Mouse (Mus musculus) layer of hippocampus, adult 11-12 months (tissue): ENCODE data around the gene Ubox5.

Experiments used
- DNase-seq: peaks from one replicate; pipeline ENCODE4 v3.0.0; 2022; ENCODE audit warnings: low spot score

Gene Ubox5

GRCm38 (mm10) chr2:130634006-130634738, 4.3 kb upstream of the Ubox5 start:
- no peak for DNase-seq

DNA sequence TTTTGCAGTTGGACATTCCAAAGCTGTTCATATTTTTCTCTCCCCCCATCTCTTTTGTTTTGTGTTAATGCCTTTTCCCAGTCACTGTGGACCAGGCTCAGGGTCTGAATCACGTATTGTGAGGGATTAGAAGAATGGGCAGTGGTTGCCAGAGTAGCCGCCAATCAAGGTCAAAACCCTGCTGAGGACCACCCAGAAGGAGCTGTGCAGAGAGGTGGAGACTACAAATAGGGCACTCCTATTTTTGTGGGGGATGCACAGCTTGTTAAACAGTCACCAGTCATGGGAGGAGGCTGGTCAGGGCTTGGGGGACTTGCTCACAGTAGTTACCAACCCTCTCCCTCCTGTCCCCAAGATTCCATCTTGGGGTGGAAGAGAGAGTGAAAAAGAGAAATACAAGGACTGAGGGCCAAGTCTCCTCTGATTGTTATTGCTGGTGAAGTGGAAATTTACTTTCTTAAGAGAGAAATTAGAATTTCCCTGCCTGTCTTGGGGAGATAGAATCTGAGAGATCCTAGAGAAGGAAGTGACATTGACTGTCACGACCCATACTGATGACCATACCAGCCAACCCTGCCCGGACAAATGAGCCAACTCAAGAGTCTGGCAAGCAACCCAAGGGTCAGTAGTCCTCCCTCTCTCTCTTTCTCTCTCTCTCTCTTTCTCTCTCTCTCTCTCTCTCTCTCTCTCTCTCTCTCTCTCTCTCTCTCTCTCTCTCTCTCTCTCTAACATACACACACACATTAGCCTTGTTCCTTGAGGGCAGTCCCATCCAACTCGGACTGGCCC, 3.2 kb upstream of the Ubox5 start:
- DNase-seq: no peak

DNA sequence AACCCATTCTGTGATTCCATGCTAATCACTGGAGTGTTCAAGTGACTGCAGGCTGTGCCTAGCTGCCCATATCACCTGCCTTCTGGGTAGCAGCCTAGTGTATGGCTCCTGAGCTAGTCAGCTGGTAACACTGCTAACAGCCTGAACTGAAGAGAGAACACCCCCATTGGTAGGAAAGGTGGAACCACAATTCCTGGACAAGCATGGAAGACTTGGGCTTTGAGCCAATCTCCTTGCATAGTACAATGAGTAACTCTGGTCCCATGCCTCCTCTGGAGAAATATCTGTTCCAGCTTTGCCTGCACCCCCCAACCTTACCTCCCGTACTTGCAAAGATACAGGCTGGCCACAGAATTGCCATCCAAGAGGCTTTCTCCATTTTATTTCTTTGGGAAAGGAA, 2.6 kb upstream of the Ubox5 start:
- DNase-seq: no peak

DNA sequence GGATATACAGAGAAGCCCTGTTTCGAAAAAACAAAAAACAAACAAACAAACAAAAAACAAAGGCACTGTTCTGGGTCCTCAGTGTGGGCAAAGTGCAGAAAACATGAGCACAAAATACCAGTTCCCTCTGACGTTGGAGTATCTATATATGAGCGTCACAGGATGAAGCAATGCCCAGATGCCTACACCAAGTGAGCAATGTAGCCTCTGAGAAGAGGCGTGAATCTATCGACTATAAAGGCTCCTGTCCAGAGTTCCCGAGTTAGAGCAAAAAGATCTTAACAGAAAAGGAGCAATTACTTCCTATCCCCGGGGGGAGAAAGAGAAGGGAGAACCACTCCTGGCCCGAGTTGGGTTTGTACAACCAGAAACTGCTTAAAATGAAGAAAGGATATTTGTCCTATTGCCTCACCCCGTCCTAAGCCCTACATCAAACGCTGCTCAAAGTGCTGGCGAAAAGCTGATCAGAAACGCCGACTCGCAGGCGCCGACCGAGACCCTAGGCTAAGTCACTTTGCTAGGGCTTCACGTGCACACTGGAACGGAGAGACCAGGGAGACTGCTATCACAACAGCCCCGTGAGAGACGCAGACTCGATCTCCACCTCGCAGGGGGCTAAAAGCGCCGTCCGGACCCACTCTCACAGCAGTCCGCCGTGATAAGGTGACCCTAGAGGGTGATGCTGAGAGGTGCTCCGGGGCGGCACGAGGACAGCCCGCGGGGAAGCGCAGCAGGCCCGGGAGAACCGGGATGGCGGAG, 579 bp downstream of the Ubox5 start:
- DNase-seq: no peak

DNA sequence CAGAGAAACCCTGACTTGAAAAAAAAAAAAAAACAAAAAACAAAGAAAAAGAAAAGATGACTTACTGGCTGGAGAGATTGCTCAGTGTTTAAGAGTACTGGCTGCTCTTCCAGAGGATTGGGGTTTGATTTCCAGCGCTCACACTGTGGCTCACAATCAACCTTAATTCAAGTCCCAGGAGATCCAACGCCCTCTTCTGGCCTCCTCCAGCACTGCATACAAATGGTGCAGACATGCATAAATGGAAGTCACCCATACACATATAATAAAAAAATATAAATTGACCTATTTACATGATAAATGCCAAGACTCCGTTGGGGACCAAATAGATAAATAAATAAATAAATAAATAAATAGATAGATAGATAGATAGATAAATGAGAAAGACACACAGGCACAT, 1.4 kb downstream of the Ubox5 start:
- DNase-seq: no peak

GRCm38 (mm10) chr2:130618972-130619371, 10.9 kb downstream of the Ubox5 start:
- no peak for DNase-seq

GRCm38 (mm10) chr2:130613091-130613490, 16.7 kb downstream of the Ubox5 start:
- DNase-seq: no peak

DNA sequence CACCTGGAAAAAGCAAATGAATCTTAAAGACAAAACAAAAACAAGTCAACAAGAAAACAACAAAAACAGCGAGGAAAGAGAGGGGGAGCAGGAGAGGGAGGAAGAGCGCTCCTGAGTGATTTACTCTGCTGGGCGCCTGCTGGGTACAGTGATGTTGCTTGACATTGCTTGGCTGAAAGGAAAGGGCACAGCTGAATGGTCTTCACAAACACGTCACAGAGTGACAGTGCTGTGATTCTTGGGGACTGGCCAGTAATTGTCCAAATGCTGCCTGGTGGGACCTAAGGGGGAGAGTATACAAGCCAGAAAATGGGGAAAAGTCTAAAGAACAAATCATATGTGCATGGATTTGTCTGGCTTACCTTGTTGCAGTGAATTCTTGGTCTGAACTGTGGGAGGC, 27.6 kb downstream of the Ubox5 start:
- no peak for DNase-seq

GRCm38 (mm10) chr2:130598399-130598798, 31.4 kb downstream of the Ubox5 start:
- no peak for DNase-seq

DNA sequence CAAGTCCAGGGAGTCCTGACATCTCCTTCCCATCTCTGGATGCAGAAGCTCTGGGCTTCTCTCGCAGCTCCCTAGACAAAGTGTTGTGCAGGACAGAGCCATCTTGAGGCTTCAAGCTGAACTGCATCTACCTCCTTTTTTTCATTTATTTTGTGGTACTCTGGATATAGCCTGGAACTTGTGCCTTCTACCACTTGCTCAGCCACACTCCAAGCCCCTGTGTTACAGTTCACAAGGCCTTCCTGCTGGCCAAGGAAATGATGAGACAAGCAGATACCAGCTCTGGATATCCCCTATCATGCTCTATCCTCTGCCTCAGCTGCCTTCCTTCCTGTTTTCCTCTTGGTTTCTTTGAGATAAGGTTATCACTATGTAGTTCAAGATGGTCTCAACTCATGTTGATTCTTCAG, 32.2 kb downstream of the Ubox5 start:
- peak; percentile 59 for DNase-seq

DNA sequence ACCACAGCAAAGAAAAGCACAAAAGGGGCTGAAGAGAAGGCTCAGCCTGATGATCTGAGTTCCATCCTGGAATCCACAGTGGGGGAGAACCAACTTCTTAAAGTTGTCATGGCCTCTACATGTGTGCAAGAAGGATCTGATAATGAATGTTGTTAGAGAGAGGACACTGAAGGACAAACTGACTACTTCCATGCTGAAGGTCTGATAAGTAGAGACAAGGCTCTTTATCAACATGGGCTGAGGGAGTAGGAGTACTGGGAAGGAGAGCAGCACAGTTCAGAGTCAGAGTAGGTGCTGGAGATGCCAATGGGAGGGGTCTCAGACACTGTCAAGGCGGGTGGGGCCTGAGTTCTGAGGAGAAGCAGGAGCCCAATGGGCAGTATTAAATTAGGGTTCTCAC, 34.2 kb downstream of the Ubox5 start:
- no peak for DNase-seq

- DNase-seq: no peak
Observed at GRCm38 (mm10) chr2:130591016-130591415, 38.8 kb downstream of the Ubox5 start.

GRCm38 (mm10) chr2:130589761-130590160, 40.1 kb downstream of the Ubox5 start:
- no peak for DNase-seq

GRCm38 (mm10) chr2:130589157-130589556, 40.7 kb downstream of the Ubox5 start:
- no peak for DNase-seq

GRCm38 (mm10) chr2:130588373-130588772, 41.5 kb downstream of the Ubox5 start:
- DNase-seq: no peak

DNA sequence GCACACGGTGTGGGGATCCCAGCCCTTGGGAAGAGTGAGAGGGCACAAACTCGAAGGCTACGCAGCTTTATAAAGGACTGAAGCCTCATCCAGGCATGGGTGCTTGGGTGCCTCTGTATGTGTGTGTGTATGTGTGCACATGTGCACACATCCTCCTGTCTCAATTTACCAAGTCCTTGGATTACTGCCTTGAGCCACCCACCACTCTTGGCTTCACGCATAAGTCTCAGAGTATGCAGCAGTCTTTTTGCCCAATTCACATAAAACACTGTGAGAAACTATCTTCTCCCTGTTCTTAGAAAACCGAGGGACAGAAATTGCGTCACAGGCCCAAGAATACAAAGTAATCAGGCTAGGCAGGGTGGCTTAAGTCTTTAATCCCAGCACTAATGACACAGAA, 43.8 kb downstream of the Ubox5 start:
- no peak for DNase-seq

GRCm38 (mm10) chr2:130583902-130584560, 45.8 kb downstream of the Ubox5 start:
- DNase-seq: no peak

DNA sequence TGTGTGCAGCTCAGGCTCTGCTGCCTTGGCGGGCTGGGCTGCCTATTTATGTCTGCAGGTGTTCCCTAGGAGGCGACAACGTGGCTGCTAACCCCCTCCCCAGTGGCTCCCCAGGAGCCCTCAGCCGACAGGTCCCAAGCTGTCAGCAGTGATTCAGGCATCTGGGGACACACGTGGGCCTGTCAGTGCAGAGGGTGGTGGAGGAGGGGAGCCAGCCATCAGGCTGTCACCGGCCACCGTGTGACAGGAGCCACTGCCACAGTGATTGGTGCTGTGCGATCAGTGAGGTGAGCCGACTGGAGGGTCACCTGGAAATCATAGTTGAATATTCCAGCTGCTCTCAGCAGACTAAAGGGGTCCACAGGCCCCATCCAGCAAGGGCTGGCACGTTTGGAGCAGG, 47.3 kb downstream of the Ubox5 start, which contains the start of gene Avp:
TSS of gene Avp (minus strand) at position 3 of the 400 bp plus-strand sequence.
- DNase-seq: no peak

DNA sequence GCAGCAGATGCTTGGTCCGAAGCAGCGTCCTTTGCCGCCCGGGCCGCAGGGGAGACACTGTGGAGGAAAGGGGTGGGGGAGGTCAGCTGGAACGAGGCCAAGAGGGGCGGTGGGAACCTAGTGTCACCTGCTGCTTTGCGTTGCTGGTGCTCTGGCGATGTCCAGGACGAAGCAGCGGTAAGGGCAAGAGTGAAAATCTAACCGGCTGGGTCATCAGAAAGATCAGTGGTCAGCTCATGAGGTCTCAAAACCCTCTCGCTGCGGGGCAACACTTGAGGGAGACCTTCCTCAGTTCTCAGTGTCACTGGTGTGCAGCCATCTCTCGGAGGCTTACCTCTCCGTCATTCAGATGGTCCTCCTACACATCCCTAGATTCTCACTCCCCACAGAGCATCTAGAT, 48.6 kb downstream of the Ubox5 start:
- DNase-seq: no peak

DNA sequence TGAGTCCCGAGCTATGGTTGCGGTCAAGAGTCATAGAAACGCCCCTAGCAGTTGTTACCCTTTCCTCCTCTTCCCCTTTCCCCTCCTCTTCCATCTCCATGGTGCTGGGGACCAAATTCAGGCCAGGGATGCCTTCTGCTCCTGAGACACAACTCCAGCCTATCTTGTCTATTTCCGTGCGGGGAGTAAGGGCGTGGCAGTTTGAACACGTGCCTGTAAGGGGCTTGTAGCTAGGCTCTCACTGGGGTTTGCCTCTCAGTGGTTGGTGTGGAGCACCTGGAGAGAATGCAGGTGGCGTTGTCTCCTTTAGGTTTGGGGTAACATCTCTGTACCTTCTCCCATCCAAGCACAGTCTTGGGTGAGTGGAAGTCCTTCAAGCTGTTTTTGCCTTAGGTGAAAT, 50.0 kb downstream of the Ubox5 start:
- DNase-seq: no peak

- DNase-seq: peak; percentile 74
Observed at GRCm38 (mm10) chr2:130578148-130578547, 51.7 kb downstream of the Ubox5 start.

- DNase-seq: no peak
Observed at GRCm38 (mm10) chr2:130577632-130578031, 52.2 kb downstream of the Ubox5 start.
